Mouse (Mus musculus) cortical plate, adult 2 months (tissue): ENCODE measurements around the gene Pop5. TPM values are rescaled to one million over a fixed set of nuclear protein-coding genes. Genes with fewer than 3 reads are reported as not detected.

Experiments
- H3K27ac ChIP-seq: fragments of 200-500 bp; 2 replicates; pipeline ENCODE4 v1.5.1; 2012; ENCODE audit warnings: low read length, control low read depth, inconsistent platforms; ENCODE audit not compliant: insufficient read depth
- H3K4me1 ChIP-seq: fragments of 200-500 bp; 2 replicates; pipeline ENCODE4 v1.6.1; 2011; ENCODE audit warnings: low read length; ENCODE audit not compliant: control insufficient read depth, insufficient read depth
- H3K4me3 ChIP-seq: fragments of 200-500 bp; 2 replicates; pipeline ENCODE4 v1.5.1; 2011; ENCODE audit warnings: mild to moderate bottlenecking, low read length, control low read depth; ENCODE audit not compliant: insufficient read depth
- CTCF ChIP-seq: fragments of 200-500 bp; IDR thresholded peaks from 2 replicates; pipeline ENCODE4 v1.5.1; 2011; ENCODE audit warnings: mild to moderate bottlenecking, control low read depth, low read length; ENCODE audit not compliant: insufficient read depth; ENCODE audit errors: extremely low read depth
- POLR2A ChIP-seq: fragments of 200-500 bp; IDR thresholded peaks from 2 replicates; pipeline ENCODE4 v1.6.1; 2011; ENCODE audit warnings: mild to moderate bottlenecking, low read length, control low read depth; ENCODE audit not compliant: insufficient read depth; ENCODE audit errors: extremely low read depth
- polyA plus RNA-seq: library from polyadenylated mRNA; depleted of rRNA; stranded (reverse); fragments of >200 nt; gene quantifications from 2 replicates; pipeline ENCODE4 v1.2.3, GENCODE M21; 2012

The Pop5 gene
- polyA plus RNA-seq, 1 experiment: 193 TPM

DNA sequence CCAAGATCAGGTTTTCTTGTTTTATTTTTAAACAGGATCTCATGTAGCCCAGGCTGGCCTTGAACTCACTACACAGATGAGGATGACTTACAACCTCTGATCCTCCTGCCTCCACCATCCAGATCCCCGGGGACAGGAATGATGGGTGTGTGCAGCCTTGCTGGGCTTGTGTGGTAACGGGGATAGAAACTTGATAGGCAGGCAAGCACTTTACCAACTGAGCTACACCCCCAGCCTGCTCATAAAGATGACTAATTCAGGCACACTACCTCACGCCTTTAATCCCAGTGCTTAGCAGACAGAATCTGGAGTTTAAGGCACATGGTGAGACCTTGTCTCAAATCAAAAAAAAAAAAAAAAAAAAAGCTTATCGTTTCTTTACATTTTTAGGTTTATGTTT lies 22.8 kb upstream of the Pop5 start:
- Histone ChIP-seq H3K4me3 (no peak overlapping the region), H3K4me1 (peaks cover 4% of the 10 kb centered on the region), H3K27ac (peak overlapping the region; percentile 91; the same call in 1 of the 2 replicates)
- TF ChIP-seq CTCF: no peak
- no peak for TF ChIP-seq POLR2A

DNA sequence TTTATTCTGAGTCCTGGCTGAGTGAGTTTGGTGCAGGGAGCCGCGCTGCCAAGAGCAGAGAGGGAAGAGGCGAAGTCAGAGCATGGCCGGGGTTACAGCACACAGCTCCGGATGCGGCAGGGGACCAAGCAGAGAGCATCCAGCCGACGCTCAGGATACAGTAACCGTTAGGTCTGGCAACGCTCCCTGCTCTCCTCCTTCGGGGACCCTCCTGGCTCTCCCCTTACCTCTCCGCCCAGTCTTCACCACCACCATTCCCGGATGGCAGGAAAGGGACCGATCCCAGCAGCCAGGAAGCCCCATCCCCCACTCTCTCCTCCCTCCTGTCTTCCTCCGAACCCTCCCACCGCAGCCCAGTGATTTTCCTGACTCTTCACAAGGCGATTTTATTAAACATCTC lies 20.8 kb upstream of the Pop5 start:
- Histone ChIP-seq H3K27ac (peak overlapping the region; percentile 88), H3K4me1 (peaks cover 2% of the 10 kb centered on the region; the same call in 1 of the 2 replicates), H3K4me3 (peak overlapping the region; percentile 44)
- TF ChIP-seq POLR2A: peak; percentile 41; the same call in 1 of the 2 replicates
- TF ChIP-seq CTCF: no peak

DNA sequence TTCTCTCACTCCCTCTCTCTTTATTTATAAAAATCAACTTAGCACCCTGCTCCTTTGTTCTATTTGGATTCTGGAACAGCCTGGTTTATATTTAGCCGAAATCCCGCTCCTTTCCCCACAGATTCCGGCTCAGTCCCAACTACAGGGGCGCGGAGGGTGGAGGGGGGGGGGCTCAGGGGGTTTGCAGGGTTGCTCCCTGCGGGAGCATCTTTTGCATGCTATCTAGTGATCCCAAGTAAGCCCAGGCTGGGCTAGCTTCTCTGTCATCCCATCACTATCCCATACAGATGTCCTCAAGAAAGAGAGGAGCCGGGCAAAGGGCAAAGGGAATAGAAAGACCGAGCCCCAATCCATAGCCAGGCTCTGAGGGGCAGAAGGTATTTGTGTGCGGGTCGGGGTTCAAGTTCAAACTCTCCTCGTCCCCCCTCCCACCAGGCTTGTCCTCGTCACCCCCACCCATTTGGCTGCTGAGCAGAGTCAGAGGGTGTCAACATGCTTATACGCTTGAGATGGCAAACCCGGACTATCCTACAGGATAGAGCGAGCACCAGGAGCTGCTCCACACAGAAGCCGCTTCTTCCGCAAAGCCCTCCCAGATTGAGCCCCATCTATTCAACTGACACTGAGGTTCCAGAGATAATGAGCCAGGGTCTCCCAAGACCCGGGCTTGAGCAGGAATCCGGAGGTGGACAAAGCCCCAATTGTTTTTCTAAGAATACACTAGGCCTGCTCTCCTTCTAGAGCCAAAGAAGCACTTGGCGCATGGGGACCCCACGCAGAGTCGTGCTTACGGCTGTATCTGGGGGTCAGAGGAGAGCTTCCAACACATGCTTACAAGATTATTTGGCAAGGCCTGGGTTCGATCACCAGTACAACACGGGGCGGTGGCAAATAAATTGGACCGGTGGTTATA lies 20.1 kb upstream of the Pop5 start:
- Histone ChIP-seq H3K4me3 (peak overlapping the region; percentile 44), H3K4me1 (peaks cover 3% of the 10 kb centered on the region), H3K27ac (peak overlapping the region; percentile 46; the same call in 1 of the 2 replicates)
- TF ChIP-seq CTCF (no peak), POLR2A (no peak)

DNA sequence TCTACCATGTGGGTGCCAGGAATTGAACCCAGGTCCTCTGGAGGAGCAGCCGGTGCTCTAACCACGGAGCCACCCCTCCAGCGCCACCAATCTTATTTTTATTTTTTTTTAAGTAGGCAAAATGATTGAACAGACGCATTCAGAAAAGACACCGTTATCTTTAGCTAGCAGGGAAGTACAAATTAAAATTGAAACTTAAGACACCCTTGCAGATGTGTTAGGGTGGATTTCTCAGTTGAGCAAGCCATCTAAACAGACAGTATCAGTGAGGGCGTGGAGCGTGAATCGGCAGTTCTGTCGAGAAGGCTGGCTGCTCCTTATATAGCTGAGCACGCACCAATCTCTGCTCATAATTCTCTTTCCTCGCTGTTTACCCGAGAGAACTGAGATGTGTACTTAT lies 17.6 kb upstream of the Pop5 start:
- Histone ChIP-seq H3K4me1 (peaks cover 4% of the 10 kb centered on the region), H3K27ac (0 out of 2 replicates have a peak overlapping the region, but pooled peaks have one; percentile 39), H3K4me3 (no peak overlapping the region)
- no peak for TF ChIP-seq POLR2A
- no peak for TF ChIP-seq CTCF

DNA sequence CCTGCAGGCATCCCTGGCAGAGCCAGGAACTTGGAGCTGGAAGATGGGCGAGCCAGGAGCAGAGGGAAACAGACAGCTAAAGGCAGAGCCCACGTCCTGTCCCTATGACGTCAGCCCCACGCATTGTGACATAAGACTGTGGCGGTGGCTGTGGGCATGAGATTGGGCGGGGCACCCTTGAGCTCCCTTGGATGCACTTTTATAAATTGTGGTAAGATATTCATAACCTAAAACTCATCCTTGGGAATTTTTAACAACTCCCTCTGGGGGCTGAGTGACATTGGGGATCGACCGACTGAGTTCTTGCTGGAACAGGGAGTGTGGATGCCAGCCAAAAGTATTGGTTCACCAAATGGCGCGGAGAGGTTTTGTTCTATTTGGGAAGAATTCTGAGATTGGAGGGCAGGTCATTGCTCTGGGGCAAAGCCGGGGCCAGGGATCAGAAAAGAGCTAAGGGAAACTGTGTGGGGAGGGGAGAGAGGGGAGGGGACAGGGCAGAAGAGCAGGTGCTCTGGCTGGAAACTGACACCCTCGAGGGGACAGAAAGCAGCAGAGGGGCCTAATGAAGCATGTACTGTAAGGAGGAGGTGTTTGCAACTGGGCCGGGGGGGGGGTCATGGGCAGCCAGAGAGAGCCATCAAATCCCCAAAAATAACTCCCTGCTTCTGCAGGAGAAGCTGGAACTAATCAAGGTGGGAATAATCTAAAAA lies 14.6 kb upstream of the Pop5 start:
- no peak overlapping the region; the same call in 1 of the 2 replicates for H3K27ac ChIP-seq
- H3K4me3 ChIP-seq: no peak overlapping the region
- peaks cover 3% of the 10 kb centered on the region; the same call in 1 of the 2 replicates for H3K4me1 ChIP-seq
- TF ChIP-seq CTCF (no peak), POLR2A (peak; percentile 22; the same call in 1 of the 2 replicates)

DNA sequence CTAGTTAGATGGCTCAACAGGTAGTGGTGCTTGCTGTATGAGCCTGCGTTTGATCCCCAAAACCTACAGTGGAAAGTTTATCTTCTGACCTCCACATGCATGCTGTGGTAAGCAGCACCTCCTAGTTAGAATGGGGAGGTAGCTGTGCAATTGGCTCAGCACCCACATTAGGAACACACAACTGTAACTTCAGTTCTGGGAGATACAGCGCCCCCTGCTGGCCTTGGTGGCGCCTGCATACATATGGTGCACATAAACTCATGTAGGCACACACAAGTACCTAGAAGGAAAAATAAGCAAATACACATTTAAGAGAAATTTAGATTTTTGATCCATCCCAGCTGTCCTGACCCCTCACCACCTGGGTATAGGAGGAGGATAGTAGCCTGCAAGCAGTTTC lies 13.2 kb upstream of the Pop5 start:
- no peak overlapping the region for H3K4me3 ChIP-seq
- H3K27ac ChIP-seq: no peak overlapping the region
- TF ChIP-seq CTCF: no peak
- no peak for TF ChIP-seq POLR2A
- H3K4me1 ChIP-seq: peaks cover 3% of the 10 kb centered on the region; the same call in 1 of the 2 replicates

DNA sequence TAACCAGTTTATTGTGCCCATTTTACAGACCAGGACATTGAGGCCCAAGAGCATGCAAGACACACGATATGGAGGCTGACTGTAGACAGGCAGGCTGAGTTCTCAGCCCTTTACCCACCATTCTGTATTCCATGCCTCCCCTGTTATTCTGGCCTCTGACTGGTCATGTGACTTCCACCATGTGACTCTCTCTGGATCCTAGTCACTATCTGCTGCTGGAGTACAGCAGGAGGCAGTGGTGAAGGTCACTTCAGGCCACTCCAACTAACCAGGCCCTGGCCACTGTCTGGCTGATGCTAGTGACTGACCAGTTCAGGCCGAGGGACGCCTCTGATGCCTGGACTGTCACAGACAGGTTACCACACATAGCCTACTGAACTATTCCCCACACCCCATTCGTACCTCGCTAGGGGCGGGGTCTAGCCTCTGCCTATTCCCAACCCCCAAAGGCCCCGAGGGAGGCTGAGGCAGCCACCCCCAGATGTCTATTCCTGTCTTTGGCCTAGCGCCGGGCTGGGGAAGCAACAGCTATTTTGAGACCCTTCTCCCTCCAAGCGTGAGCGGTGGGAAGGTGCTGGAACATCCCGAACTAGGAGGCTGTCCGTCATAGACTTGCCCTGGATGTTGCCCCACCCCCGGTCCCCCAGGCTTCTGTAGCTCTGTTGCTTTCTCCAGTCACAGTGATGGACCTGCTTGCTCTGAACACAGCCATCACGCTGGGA lies 4.6 kb upstream of the Pop5 start:
- TF ChIP-seq POLR2A (no peak), CTCF (no peak)
- H3K4me3 ChIP-seq: no peak overlapping the region
- H3K4me1 ChIP-seq: peaks cover 4% of the 10 kb centered on the region
- H3K27ac ChIP-seq: 0 out of 2 replicates have a peak overlapping the region, but pooled peaks have one; percentile 16

DNA sequence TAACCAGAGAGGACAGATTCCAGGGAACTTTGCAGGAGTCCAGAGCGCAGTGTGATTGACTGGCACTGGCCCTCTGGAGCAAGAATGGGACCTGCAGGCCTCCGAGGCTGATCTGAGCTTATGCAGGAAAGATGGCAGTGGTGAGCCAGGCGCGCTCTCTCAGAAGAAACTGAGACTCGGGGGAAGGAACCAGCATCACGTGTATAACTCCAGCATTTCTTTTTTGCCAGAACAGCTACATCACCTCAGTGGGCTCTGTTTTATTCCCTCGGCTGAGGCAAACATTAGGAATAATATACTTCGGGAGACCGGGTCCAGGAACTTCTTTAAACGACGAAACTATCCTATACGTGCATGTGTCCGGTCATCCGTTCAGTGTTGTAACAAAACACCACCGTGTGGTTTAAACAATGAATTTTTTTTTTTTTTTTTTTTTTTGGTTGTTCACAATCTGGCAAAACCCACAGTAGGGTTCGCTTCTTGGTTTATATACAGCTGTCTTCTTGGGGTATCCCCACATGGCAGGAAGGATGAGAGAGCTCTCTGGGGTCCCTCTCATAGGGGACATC lies 4.0 kb upstream of the Pop5 start:
- 0 out of 2 replicates have a peak overlapping the region, but pooled peaks have one; percentile 20 for H3K27ac ChIP-seq
- peaks cover 4% of the 10 kb centered on the region for H3K4me1 ChIP-seq

More for the DNA sequence above, 4.0 kb upstream of the Pop5 start:
- no peak for TF ChIP-seq CTCF
- 0 out of 2 replicates have a peak, but pooled peaks have one; percentile 6 for TF ChIP-seq POLR2A
- H3K4me3 ChIP-seq: no peak overlapping the region
